Mouse (Mus musculus): Measurements from ENCODE around the gene Krt33a. TPM values are rescaled to one million over a fixed set of nuclear protein-coding genes. Genes with fewer than 3 reads are reported as not detected.

Gene Krt33a
- polyA plus RNA-seq, 1 experiment from 2014 or later = not detected

DNA sequence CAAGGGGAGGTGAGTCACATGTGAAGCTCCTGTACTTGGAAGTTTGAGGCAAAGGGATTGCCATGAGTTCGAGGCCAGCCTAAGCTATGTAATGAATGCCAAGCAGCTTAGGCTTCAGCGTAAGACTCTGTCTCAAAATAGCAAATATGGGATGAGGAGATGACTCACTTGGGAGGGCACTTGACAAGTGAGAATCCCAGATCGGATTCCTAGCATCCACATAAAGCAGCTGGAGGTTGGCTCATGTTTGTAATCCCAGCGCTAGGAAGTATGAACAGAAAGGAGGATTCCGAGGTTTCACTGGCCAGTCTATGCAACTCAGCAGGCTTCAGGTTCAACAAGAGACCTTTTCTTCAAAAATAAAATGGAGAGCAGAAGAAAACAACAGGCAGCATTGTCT is 5.4 kb upstream of the Krt33a start:
- H3K27me3 ChIP-seq (replicated peaks; ENCODE audit: control insufficient read depth, insufficient read depth, low read length) = no peaks in the 10 kb centered on the region
- WGBS = 80% methylated on average over 5 of the region's 5 CpGs
- no peaks in the 10 kb centered on the region for H3K4me1 ChIP-seq (replicated peaks; ENCODE audit: control insufficient read depth, insufficient read depth, low read length)
- H3K9ac ChIP-seq (ENCODE audit: low read depth, low read length) = no peak overlapping the region
- no peaks in the 10 kb centered on the region for H3K36me3 ChIP-seq (ENCODE audit: control insufficient read depth, insufficient read depth, low read length)
- H3K4me3 ChIP-seq (ENCODE audit: low read depth, low read length) = no peak overlapping the region
- no peak overlapping the region for H3K27ac ChIP-seq (ENCODE audit: low read depth, low read length)
- H3K4me2 ChIP-seq = no peak overlapping the region
- DNase-seq (ENCODE audit: low spot score) = no peak
- no peak for ATAC-seq (replicated peaks; ENCODE audit: low FRiP score)
- no peaks in the 10 kb centered on the region for H3K9me3 ChIP-seq (ENCODE audit: control insufficient read depth, low read length)

DNA sequence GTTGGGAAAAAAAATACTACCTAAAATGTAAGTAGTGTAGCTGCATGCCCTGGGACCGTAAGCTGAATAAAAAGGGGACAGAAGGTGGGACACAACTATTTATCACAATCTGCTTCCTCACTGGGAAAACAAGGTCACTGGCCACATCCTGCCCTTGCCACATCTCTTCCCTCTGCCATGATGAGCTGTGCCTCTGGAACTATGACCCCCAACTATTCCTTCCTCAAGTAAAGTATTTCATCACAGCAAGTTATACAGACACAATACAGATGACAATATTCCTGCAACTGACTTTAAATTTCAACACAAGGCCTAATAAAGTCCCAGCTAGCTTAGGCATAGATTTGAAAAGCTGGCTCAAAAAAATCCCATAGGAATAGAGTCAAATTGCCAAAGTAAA is 3.5 kb upstream of the Krt33a start:
- Histone ChIP-seq H3K27me3 (replicated peaks; ENCODE audit: control insufficient read depth, insufficient read depth, low read length) (no peaks in the 10 kb centered on the region), H3K9ac (ENCODE audit: low read depth, low read length) (no peak overlapping the region), H3K9me3 (ENCODE audit: control insufficient read depth, low read length) (no peaks in the 10 kb centered on the region), H3K27ac (ENCODE audit: low read depth, low read length) (no peak overlapping the region), H3K36me3 (ENCODE audit: control insufficient read depth, insufficient read depth, low read length) (no peaks in the 10 kb centered on the region), H3K4me1 (replicated peaks; ENCODE audit: control insufficient read depth, insufficient read depth, low read length) (no peaks in the 10 kb centered on the region), H3K4me3 (ENCODE audit: low read depth, low read length) (no peak overlapping the region), H3K4me2 (no peak overlapping the region)
- ATAC-seq (replicated peaks; ENCODE audit: low FRiP score) = no peak
- 74% methylated on average over 1 of the region's 1 CpGs for WGBS
- no peak for DNase-seq (ENCODE audit: low spot score)

DNA sequence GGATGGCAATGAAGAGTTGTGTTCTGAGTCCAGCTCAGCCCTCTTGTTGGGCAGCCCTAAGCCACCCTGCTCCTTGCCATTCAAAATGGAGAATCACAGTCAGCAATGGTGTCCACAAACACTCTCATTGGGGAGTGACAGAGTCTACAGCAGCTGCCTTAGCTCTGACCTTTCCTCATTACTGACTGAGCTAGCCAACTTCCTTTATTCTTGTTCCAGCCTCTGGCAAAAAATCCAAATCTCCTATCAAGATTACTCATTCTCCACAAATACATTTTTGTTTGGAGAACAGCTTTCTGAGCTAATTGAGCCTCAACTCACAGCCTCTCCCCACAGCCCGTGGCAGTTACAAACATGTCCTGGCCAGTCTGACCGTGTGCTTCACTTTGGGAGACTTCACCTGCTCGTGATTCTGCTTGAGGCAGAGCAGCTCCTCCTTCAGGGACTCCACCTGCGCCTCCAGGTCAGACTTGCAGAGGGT is 2.3 kb downstream of the Krt33a start:
- no peak overlapping the region for H3K27ac ChIP-seq (ENCODE audit: low read depth, low read length)
- no peak overlapping the region for H3K4me2 ChIP-seq
- ATAC-seq (replicated peaks; ENCODE audit: low FRiP score) = no peak
- H3K27me3 ChIP-seq (replicated peaks; ENCODE audit: control insufficient read depth, insufficient read depth, low read length) = no peaks in the 10 kb centered on the region
- H3K9me3 ChIP-seq (ENCODE audit: control insufficient read depth, low read length) = no peaks in the 10 kb centered on the region
- H3K4me3 ChIP-seq (ENCODE audit: low read depth, low read length) = no peak overlapping the region
- 60% methylated on average over 4 of the region's 4 CpGs for WGBS
- no peak overlapping the region for H3K9ac ChIP-seq (ENCODE audit: low read depth, low read length)
- DNase-seq (ENCODE audit: low spot score) = no peak
- H3K4me1 ChIP-seq (replicated peaks; ENCODE audit: control insufficient read depth, insufficient read depth, low read length) = no peaks in the 10 kb centered on the region
- H3K36me3 ChIP-seq (ENCODE audit: control insufficient read depth, insufficient read depth, low read length) = no peaks in the 10 kb centered on the region

DNA sequence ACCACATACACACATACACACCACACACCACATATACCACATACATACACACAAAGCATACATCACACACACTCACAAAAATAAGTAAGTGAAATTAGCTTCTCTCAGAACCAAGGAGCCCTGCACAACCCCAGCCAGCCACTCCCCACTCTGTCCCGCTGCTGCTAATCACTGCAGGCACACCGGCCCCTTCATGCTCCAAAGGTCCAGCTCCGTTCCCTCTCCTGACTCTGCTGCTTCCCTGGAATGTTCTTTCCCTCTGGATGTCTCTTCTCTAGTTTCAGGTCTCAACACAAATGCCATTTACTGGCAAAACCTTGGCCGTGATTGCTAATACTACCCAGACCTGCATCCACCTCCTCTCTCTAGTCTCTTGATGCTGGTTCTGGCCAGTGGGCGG is 5.3 kb downstream of the Krt33a start:
- Histone ChIP-seq H3K27ac (ENCODE audit: low read depth, low read length) (no peak overlapping the region), H3K36me3 (ENCODE audit: control insufficient read depth, insufficient read depth, low read length) (no peaks in the 10 kb centered on the region), H3K9me3 (ENCODE audit: control insufficient read depth, low read length) (no peaks in the 10 kb centered on the region), H3K27me3 (replicated peaks; ENCODE audit: control insufficient read depth, insufficient read depth, low read length) (no peaks in the 10 kb centered on the region), H3K4me3 (ENCODE audit: low read depth, low read length) (no peak overlapping the region), H3K9ac (ENCODE audit: low read depth, low read length) (no peak overlapping the region), H3K4me1 (replicated peaks; ENCODE audit: control insufficient read depth, insufficient read depth, low read length) (no peaks in the 10 kb centered on the region), H3K4me2 (no peak overlapping the region)
- WGBS = 77% methylated on average over 5 of the region's 5 CpGs
- ATAC-seq (replicated peaks; ENCODE audit: low FRiP score) (no peak), DNase-seq (ENCODE audit: low spot score) (no peak)

DNA sequence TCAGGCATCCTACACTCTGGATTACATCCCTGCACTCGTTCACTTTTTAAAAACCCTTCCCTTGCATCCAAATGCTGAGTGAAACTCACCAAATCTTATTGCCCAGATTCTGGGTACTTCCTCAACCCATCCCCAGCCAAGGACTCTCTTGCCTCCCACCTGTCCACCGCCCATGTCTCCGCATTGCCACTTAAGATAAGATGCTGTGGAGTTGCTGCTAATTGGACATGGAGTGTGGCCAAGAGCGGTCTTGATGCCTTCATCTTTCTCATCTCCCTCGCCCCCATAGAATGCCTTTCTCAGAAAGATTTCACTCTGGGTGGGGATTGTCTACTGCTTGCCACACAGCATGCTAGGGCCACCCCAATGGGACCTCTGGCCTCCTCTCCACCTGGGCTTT is 7.7 kb downstream of the Krt33a start:
- no peak overlapping the region for H3K9ac ChIP-seq (ENCODE audit: low read depth, low read length)
- no peak overlapping the region for H3K27ac ChIP-seq (ENCODE audit: low read depth, low read length)
- WGBS = 78% methylated on average over 5 of the region's 5 CpGs
- no peak for ATAC-seq (replicated peaks; ENCODE audit: low FRiP score)
- H3K4me3 ChIP-seq (ENCODE audit: low read depth, low read length) = no peak overlapping the region
- no peak overlapping the region for H3K4me2 ChIP-seq
- H3K36me3 ChIP-seq (ENCODE audit: control insufficient read depth, insufficient read depth, low read length) = no peaks in the 10 kb centered on the region
- no peak for DNase-seq (ENCODE audit: low spot score)
- no peaks in the 10 kb centered on the region for H3K9me3 ChIP-seq (ENCODE audit: control insufficient read depth, low read length)
- H3K4me1 ChIP-seq (replicated peaks; ENCODE audit: control insufficient read depth, insufficient read depth, low read length) = no peaks in the 10 kb centered on the region
- H3K27me3 ChIP-seq (replicated peaks; ENCODE audit: control insufficient read depth, insufficient read depth, low read length) = no peaks in the 10 kb centered on the region

DNA sequence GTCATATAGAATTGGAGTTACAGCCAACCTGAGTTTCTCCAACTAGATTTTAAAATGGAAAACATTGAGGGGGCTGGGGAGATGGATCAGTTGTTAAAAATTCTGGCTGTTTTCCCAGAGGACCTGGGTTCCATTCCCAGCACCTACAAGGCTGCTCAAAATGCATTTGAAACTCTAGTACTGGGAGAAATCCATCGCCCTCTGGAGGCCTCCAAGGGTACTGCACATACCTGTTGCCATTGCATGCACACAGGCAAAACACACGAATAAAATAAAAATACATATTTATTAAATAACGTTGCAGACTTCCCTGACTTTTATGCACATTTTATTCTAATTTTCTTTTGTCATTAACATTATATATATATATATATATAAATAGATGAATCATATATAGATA is 9.4 kb downstream of the Krt33a start:
- H3K4me3 ChIP-seq (ENCODE audit: low read depth, low read length) = no peak overlapping the region
- no peaks in the 10 kb centered on the region for H3K4me1 ChIP-seq (replicated peaks; ENCODE audit: control insufficient read depth, insufficient read depth, low read length)
- no peak overlapping the region for H3K4me2 ChIP-seq
- WGBS = 34% methylated on average over 3 of the region's 3 CpGs
- H3K9me3 ChIP-seq (ENCODE audit: control insufficient read depth, low read length) = no peaks in the 10 kb centered on the region
- no peak overlapping the region for H3K9ac ChIP-seq (ENCODE audit: low read depth, low read length)
- H3K36me3 ChIP-seq (ENCODE audit: control insufficient read depth, insufficient read depth, low read length) = no peaks in the 10 kb centered on the region
- no peak overlapping the region for H3K27ac ChIP-seq (ENCODE audit: low read depth, low read length)
- DNase-seq (ENCODE audit: low spot score) (no peak), ATAC-seq (replicated peaks; ENCODE audit: low FRiP score) (no peak)
- no peaks in the 10 kb centered on the region for H3K27me3 ChIP-seq (replicated peaks; ENCODE audit: control insufficient read depth, insufficient read depth, low read length)

DNA sequence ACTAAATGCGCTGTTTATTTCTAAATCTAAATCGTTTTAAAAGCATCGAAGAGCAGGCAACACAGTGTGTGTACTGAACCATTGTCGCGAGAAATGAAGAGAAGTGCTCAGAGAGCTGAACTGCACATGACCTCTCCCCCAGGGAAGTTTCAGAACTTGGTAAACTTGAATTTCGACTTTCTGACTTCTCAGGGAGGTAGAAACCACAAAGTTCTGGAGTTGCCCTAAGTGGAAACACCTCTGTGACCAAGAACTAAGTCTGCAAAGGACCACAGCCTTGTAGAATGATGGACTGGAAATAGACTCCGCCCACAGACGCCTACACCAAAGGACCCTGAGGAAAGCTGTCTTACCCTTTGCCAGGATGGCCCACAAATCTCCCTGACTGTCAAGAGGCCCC is 10.1 kb downstream of the Krt33a start:
- ATAC-seq (replicated peaks; ENCODE audit: low FRiP score) = no peak
- H3K36me3 ChIP-seq (ENCODE audit: control insufficient read depth, insufficient read depth, low read length) = no peaks in the 10 kb centered on the region
- no peak overlapping the region for H3K4me3 ChIP-seq (ENCODE audit: low read depth, low read length)
- no peaks in the 10 kb centered on the region for H3K4me1 ChIP-seq (replicated peaks; ENCODE audit: control insufficient read depth, insufficient read depth, low read length)
- H3K4me2 ChIP-seq = no peak overlapping the region
- no peak overlapping the region for H3K27ac ChIP-seq (ENCODE audit: low read depth, low read length)
- WGBS = 80% methylated on average over 8 of the region's 8 CpGs
- H3K27me3 ChIP-seq (replicated peaks; ENCODE audit: control insufficient read depth, insufficient read depth, low read length) = no peaks in the 10 kb centered on the region
- no peak for DNase-seq (ENCODE audit: low spot score)
- H3K9ac ChIP-seq (ENCODE audit: low read depth, low read length) = no peak overlapping the region
- H3K9me3 ChIP-seq (ENCODE audit: control insufficient read depth, low read length) = no peaks in the 10 kb centered on the region

DNA sequence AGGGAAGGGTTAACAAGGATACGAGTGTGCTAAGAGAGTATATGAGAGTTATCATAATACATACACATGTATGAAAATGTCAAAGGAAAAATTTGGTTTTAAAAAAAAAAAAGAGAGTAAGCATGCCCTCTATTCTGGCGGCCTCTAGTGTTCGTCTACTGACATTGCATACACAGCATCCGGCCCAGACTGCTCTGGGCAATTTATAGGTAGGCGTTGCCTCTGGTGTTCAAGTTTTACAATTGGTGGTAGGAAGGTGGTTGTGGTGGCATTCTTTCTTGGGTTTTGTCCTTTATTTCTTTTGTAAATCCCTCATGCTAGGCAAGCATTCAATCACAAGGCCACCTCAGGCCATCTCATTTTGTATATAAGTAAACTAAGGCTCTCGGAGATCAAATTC is 11.2 kb downstream of the Krt33a start:
- ATAC-seq (replicated peaks; ENCODE audit: low FRiP score) (no peak), DNase-seq (ENCODE audit: low spot score) (no peak)
- 29% methylated on average over 6 of the region's 6 CpGs for WGBS
- H3K4me3 ChIP-seq (ENCODE audit: low read depth, low read length) = no peak overlapping the region
- H3K9me3 ChIP-seq (ENCODE audit: control insufficient read depth, low read length) = no peaks in the 10 kb centered on the region
- H3K36me3 ChIP-seq (ENCODE audit: control insufficient read depth, insufficient read depth, low read length) = no peaks in the 10 kb centered on the region
- H3K4me2 ChIP-seq = no peak overlapping the region
- no peaks in the 10 kb centered on the region for H3K27me3 ChIP-seq (replicated peaks; ENCODE audit: control insufficient read depth, insufficient read depth, low read length)
- H3K4me1 ChIP-seq (replicated peaks; ENCODE audit: control insufficient read depth, insufficient read depth, low read length) = no peaks in the 10 kb centered on the region
- H3K9ac ChIP-seq (ENCODE audit: low read depth, low read length) = no peak overlapping the region
- no peak overlapping the region for H3K27ac ChIP-seq (ENCODE audit: low read depth, low read length)

DNA sequence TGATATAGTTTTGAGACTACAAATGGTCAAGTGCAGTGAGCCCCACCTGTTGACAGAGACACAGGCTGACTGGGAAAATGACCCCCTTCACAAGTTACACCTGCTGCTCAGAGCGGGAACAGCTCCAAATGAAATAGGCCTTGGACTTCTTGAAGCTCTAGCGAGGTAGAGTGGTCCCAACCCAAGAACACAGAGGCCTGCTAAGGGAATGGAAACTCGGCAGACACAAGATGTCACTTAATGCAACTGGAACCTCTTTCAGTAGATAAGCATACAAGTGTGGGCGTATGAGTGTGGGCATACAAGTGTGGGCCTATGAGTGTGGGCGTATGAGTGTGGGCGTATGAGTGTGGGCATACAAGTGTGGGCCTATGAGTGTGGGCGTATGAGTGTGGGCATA is 16.9 kb downstream of the Krt33a start:
- Histone ChIP-seq H3K4me2 (no peak overlapping the region), H3K27me3 (replicated peaks; ENCODE audit: control insufficient read depth, insufficient read depth, low read length) (no peaks in the 10 kb centered on the region), H3K4me1 (replicated peaks; ENCODE audit: control insufficient read depth, insufficient read depth, low read length) (no peaks in the 10 kb centered on the region), H3K9ac (ENCODE audit: low read depth, low read length) (no peak overlapping the region), H3K4me3 (ENCODE audit: low read depth, low read length) (no peak overlapping the region), H3K9me3 (ENCODE audit: control insufficient read depth, low read length) (no peaks in the 10 kb centered on the region), H3K27ac (ENCODE audit: low read depth, low read length) (no peak overlapping the region), H3K36me3 (ENCODE audit: control insufficient read depth, insufficient read depth, low read length) (no peaks in the 10 kb centered on the region)
- DNase-seq (ENCODE audit: low spot score) = no peak
- 84% methylated on average over 7 of the region's 7 CpGs for WGBS
- ATAC-seq (replicated peaks; ENCODE audit: low FRiP score) = no peak

Measured in liver, embryonic 11.5 days (tissue).